Mouse (Mus musculus) naive thymus-derived CD4-positive, alpha-beta T cell, adult 2 months (primary cell): ENCODE measurements around the gene Bmper.

Experiments used
- DNase-seq: peaks from one replicate; pipeline ENCODE4 v3.0.0-alpha.2; 2011; ENCODE audit warnings: low read depth

Gene Bmper

DNA sequence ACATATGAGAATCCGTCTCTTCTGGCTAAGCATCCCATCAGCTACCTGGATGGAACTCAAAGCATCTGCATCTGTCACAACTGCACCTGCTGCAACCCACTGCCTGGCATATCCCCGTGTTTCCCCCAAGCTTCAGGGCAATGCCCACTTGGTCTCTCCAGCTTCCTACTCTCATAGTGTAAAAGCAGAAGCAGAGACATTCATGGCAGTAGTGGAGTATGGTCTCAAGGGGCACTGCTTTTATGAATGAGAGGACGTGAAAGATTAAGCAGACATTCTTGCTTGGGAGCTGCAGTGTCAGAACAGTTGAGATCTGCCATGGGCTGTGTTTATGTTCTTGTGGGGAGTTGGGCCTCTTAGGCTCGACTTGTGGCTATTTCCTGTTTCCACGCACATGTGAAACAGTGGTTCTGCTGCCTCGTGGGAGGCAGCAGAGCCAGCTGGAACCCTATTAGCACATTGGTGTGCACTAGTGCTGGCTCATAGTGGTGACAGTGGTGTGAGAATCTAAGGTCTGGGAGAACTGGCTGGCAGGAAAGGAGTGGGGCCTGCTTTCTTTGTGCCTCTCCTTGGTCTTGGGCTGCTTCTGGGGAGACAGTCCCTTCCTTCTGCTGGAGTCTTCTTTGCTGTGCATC, 12.6 kb downstream of the Bmper start:
- no peak for DNase-seq

DNA sequence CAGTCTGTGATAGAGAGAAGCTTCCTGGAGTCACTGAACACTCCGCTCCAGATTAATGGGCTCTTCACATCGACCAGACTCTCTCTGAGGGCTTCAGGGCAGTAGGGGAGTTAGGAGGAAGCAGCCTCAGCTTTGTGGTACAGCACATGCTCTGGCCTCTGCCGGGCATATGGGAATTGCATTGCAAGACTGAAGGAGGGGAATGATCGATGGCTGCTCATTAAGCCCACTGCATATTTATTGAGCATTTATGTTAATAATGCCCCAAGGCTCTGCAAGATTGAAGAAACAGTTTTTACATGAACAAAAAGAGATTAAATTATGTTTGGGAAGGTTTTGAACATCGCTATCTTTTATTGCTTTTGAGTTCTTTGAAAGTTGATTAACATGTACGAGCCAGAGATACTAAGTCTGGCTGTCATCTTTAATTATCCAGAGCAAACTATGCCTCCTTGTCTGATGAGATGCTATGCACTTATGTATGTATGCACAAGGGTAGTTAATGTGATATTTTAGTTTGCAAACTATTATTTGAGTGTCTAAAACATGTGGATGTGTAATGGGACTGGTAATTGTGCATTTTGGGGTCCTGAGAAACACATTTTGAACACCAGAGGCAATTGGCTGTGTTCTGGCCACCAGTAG, 13.9 kb downstream of the Bmper start:
- no peak for DNase-seq

DNA sequence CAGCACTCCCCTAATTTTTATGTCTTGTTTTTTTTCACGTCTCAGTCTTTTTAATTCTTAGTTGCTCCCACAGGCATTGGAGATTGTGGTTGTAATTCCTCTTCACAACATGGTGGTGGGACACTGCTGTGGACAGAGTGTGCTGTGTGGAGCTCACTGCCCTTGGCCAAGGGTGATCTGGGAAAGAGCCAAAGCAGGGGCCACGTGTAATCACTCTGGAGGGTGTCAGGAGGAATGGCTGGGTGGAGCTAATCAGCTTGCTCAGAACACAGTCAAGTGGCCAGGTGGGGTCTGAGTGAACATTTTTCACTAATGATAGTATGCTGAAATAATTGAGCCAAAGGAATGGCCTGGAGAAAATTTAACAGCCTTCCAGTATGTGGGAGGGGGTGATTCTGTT, 16.1 kb downstream of the Bmper start:
- DNase-seq: no peak

DNA sequence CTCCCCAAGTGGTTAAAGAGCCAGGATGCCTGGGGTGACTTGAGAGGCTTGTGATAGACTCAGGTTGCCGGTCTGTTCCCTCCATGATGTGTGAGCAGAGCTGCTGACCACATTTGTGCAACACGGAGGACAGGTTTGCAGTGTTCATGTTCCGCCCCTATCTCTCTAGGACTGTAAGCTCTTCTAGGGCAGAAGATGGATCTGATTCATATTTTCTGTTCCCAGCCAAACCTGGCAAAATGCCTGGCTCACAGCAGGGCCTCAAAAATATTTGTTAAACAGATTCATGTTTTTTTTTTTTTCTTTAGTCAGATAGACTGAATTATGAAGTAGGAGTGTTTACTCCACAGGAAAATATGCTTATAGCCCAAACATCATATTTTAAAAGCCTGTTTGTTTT, 20.0 kb downstream of the Bmper start:
- DNase-seq: no peak

DNA sequence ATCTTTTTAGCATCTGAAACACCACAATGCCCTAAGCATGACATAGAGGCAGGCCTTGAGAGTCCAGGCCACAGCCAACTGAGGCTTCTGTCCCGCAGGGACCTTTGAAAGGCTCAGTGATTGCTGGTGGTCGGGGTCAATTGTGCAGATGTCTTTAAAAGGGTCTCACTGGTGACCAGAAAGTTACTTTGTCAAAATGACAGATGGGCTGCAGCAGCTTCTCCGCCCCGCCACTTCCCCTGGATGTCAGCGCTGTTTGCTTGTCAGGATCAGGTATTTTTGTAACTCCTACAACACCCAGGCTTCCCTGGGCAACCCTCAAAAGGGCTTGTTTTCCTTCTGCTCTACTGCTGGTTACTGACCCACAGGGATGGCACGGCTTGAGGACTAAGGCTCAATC, 21.0 kb downstream of the Bmper start:
- no peak for DNase-seq

DNA sequence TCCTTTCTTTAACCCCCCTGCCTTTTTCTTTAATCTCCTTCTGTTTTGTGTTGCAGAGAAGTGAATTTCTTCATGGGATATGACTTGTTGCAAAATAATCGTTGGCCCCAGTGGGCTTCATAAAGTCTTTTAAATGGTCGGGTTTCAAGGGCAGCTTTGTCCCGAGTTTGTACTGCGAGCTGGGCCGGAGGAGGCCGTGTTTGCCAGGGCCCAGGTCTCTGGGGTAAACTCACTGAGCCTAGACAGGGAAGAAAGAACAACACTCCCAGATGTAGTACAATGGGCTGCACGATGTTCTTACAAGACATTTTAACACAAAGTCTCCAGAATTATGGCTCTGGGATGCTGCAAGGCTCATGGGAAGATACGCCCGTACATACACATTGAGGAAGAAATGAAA, 23.5 kb downstream of the Bmper start:
- DNase-seq: no peak

DNA sequence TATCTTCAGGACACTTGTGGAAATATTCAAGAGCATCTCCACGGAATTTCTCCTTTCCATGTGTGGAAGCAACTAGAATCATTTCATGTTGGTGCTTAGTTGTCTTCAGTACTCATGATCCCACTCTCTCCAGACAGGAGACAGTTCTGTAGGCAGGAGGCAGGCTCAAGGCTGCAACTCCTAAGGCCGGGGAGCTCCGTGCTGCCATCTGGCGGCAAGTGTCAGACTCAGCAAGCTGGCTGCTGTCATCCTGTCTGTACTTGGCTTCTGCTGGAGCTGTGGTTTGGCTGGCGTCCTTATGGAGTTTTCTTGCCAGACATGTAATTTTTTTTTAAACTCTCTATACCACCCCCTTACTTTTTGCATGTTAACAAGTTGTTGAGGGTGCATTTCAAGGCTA, 27.1 kb downstream of the Bmper start:
- DNase-seq: peak; percentile 47

DNA sequence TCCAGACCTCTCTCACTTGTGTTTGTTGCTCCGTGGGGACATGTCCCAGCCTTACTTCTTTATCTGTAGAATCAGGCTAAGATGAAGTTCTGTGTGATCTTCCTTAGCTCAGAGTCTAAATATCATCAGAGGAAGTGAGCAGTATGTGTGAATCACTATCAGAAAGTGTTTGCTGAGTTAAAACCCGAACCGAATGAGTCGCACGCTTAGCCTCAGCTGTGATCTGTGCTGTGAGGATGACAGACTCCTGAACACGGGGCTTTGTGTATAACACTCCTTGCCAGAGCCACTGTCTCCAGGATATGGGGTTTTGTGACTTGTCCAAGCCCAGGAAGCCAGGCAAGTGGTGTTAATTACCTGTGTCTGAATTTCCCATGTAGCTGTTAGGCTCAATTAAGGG, 28.1 kb downstream of the Bmper start:
- DNase-seq: no peak

DNA sequence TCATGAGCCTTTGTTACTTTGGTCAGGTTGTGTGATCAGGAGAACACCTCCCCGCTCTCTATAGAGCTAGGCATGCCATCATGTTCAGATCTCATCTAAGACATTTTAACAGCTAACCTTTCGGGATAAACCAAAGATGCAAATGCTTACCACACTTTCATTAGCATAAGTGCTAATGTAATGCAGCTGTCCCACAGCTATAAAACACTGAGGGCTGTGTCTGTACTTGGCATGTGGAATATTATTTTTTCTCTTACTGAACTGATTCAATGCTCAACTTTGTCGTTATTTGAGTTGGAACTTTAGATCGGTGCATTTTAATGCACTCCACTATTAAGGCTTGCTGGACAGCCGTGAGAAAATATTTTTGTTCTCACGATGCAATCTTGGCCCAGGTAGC, 30.7 kb downstream of the Bmper start:
- DNase-seq: no peak

DNA sequence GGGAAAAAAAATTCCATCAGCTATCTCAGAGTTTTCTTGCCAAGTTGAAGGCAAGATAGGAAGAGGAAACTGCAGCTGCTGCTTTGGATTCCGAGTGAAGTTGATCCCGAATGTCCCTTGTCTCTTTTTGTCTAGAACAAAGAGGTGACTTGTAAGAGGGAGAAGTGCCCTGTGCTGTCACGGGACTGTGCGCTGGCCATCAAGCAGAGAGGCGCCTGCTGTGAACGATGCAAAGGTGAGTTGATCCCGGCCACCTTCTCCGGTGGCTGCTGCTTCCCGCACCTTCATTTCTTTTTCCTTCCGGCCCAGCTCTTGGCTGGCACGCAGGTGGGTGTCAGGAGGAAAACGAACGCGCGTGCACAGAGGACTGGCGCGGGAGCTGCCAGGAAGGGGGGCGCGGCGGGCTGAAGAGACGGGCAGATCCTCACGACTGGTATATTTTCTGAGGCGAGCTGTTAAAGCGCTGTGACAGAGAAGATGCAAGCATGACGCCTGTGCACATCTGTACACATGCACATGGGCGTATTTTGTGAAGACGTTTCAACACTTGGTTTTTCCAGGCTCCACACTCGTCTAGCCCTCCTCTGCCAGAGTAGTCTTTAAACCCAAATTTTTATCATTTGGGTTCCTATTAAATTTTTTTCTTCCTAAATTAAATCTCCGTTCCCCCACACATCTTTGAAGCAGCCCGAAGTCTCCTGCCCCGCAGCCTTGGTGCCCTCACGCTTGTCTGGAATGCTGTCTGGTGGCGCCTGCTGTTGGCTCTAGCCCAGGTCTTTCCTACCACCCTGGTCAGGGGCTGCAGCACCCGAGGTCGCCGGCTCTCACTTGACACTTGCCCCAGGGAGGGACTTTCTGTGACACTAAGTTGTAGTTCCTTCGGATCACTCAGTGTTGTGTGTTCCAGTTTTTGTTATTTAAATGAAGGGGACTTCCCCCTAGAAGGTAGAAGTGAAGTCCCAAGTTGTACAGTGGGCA, 31.6 kb downstream of the Bmper start:
- DNase-seq: no peak

DNA sequence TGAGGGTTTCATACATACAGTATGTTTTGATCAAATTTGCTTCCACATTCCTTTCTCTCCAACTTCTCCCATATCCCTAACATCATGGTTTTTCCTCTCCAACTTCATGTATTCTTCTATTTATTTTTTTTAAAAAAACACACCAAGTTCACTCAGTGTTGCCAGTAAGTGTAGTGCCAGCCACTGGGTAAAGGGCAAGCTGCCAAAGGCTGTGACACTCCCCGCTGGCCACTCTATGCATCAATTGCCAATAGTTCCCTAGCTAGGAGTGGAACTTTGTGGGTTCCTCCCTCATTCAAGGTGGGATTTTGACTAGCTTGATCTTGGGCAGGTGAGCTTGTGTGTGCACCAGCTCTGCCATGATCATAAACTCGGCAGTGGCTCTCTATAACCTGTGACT, 33.0 kb downstream of the Bmper start:
- no peak for DNase-seq

DNA sequence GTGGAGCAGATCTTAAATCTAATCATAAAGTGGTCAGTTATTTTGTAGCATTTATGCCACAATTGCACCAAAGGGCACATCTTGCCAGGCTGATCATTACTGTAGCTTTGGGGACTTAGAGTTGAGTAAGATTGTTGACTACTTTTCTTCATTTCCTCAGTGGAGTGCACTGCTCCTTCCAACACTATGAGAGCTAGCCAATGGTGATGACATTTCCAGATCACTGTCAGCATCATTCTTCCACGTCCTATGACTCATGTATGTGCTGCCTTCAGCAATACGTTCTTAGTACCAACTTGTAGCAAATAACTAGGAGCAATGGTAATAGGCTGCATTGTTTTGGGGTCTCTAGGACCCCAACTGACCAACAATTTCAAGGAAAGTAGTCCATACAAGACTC, 33.7 kb downstream of the Bmper start:
- DNase-seq: no peak

DNA sequence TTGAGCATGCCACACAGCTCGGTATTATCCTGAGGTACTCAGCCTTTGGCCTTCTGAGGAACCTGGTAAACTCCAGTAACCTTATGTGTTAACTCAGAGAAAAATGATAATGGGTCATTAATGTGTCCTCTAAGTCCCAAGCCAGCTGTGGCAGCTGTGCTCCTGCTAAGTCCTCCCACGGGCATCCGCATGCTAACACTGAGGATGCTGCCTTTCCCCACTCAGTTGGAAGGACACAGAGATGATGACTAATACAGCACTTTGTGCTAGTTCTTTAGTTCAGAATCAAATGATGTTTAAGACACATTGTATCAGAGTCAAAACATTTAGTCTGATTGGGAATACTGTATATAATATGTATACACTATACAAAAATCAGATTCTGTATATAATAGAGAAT, 39.0 kb downstream of the Bmper start:
- no peak for DNase-seq

DNA sequence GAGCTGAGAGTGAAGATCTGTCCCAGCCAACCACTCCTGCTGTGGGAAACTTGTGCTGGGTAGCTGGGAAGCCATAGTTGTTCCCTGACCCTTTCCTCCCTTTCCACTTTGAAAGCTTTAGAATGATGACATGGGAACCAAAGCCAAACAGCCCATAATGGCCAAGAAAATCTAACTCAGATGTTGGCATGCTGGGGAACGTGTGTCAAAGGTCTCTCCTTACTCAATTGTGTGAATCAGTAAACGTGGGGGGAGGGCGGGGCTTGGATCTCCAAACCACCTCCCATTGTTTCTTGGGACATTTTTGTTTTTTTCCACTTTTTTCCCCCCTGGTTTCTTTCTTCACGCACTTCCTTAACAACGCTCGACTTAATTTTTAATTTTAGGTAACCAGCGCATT, 40.0 kb downstream of the Bmper start:
- DNase-seq: no peak

DNA sequence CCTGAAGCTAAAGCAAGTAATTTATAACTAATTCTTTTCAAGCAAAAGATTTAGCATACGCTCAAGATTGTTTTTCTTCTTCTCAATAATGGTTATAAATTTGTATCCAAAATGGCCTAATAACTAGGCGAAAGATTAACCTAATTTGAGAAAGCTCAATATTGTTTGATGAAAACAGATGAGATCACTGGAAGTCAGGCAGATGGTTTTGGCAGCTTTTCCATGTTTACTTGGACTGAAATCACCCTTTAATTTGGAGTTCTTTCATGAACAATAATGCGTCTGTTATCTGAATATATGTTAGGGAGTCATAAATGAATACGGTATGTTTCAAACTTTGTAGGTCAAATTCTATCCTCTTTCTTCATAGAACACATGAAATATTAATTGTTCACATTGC, 41.6 kb downstream of the Bmper start:
- DNase-seq: no peak

DNA sequence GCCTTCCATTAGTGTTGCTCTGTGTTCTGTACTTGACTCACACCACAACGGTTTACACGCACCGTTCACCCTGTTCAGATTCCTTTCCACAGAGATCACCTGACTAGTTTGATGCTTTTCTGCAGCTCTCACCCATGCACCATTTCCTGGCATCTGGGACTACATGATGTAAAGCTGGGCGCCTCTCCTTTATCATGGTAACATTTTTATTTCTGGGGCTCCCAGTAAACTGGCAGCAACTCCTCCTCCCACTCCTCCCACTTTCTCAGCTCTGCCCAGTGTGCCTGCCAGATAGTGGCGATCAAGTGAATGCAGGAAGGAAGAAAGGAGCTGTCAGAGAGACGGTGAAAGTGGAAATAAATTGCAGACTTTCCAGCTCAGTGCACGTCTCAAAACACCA, 45.7 kb downstream of the Bmper start:
- no peak for DNase-seq

DNA sequence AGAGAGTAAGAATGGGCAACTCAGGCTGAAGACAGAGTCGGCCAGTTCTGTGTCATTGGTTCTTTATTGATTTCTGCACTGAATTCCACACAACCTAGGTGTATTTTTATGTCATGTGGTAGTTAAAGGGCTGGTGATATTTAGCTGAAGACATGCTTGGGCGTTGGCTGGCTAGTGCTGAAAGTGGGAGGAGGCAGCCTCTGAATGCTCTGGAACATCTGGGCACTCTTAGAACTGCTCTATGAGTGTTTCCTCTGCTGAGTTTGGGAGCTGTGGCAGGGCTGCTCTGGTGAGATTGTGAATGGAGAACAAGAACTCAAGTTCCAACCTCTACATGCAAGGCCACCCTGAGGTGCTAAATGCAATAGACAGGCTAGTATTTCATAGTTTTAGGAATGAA, 46.2 kb downstream of the Bmper start:
- DNase-seq: no peak

DNA sequence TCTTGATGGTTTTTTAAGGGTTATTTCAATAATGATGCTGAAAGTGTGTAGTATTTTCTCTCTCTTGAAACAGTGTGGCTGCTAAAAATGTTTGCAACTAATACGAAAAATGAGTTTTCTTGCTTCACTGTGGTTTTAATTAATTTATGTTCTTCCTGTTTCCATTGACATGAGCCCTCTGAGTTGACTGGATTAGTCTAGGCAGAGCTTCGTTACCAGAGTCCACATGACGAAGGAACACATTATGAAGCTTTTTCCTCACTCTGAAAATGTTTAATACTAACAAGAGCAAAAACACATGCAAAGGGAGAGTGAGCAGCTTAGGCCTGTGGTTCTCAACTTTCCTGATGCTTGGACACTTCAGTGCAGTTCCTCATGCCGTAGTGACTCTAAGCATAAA, 53.4 kb downstream of the Bmper start:
- DNase-seq: no peak

DNA sequence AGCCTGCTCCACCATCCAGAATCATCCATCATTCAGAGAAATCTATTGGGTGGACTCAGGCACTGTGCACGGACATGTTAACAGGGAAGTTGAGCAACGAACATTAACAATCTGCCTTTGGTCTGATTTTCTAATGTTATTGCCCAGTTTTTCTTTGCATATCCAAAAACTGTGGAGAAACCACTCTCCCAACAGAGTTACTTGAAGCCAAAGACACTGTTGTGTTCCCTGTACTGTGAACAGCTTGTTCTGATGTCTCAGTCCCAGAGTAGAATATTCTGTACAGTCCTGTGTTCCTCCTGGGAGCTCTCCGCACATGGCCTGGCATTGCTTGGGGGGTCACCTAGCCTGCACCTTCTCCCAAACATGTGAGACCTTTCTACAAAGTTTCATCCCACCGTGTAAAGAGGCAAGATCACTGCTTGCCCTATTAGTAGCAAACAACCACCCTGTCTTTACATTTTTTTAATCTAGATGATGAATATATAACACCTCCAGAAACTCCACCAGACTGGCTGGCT, 62.1 kb downstream of the Bmper start:
- DNase-seq: no peak

DNA sequence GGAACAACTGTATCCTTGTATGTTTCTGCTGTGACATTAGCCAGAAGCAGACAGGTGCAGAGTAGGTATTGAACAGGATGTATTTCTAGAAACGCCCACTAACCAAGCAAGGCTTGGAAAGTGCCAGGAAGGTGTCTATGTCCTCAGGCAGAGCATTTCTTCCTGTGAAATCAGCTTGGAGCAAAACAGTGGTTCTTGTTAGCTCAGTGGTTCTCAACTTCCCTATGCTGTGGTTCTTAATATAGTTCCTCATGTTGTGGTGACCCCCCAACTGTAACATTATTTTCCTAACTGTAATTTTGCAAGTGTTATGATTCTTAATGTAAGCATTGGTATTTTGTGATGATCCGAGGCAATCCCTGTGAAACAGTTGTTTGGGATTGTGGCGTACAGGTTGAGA, 70.7 kb downstream of the Bmper start:
- DNase-seq: no peak

DNA sequence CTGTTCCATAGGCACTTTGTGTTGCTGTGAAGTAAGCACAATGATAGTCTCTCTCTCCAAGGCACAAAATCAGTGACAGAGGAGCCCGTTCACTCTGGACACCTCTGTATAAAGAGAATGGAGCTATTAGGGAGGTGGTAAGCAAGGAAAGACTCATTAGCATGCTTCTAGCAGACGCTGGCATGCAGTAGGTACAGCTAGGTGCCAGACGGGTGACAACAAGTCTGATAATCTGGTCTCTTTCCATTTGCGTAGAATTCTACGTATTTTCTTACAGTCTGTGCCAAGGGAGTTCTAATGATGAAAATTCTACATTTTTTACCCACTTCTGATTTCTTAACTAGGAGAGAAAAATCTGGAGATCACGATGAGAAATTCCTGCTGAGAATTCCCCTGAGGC, 72.7 kb downstream of the Bmper start:
- DNase-seq: no peak

DNA sequence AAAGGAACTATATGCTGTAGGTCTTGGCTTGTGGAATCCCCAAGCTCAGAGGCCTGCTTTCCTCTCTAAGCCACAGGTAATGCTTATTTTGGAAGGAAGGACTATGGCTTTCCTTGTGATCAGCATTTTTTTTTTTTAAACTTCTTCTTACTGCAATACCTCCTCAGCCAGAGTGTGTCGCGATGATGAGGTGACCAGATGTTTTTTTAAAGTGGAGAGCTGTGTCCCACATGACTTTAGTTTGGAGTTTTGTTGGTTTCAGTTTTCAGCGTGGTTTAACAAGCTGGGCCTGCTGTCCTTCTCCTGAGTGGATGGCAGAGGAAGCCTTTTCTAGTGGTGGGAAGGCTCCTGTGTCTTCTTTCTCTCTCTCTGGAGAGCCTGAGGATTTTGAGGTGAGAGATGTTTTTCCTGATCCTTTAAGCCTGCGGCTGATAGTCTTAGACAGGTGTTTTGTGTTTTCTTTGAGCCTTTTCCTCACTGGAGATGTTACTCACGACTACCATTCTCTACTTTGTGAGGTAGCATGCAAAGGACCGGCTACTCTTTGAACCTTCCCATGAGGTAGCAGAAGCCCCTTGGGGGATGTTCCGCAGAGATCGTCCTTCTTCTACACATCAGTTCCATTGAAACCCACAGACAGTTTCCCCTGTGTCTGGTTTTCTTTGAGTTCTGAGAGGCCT, 74.8 kb downstream of the Bmper start:
- no peak for DNase-seq
